Mouse (Mus musculus) liver, postnatal 0 days (tissue): ENCODE measurements around the gene Gm47959.

Source experiments
- CTCF ChIP-seq: sonication (generic); IDR thresholded peaks from 2 replicates; pipeline ENCODE4 v1.5.1; 2016; ENCODE audit warnings: antibody characterized with exemption, low read depth
- EP300 ChIP-seq: IDR thresholded peaks from 2 replicates; pipeline ENCODE4 v1.6.1; 2016; ENCODE audit warnings: antibody characterized with exemption, low read depth, mild to moderate bottlenecking

DNA sequence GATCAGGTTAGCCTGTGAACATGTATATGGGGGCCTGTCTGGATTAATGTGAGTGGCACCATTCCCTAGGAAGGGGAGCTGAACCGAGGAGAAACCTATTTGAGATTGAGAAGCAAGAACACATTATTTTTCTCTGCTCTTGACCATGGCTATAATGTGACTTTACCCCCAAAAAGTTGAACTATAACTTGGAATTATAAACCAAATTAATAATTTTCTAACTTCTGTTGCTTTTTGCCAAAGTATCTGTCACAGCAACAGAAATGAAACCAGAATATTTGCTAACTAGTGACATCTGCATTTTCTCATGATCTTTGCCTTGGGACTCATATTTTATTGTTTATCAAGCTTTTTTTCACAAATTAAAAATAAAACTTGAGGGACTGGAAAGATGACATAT, 16.2 kb downstream of the Gm47959 start:
- no peak for TF ChIP-seq EP300
- TF ChIP-seq CTCF, result no peak
